Mouse (Mus musculus) hindbrain, embryonic 14.5 days (tissue): ENCODE results near the gene Hormad2. TPM values are rescaled to one million over a fixed set of nuclear protein-coding genes. Genes with fewer than 3 reads are reported as not detected.

Source experiments
- ATAC-seq: fragments of 200-750 bp; cut with Nextera tagmentation; 2 replicates; pipeline ENCODE4 v1.8.0; 2017; ENCODE audit warnings: moderate number of reproducible peaks, mild to moderate bottlenecking, moderate TSS enrichment, moderate library complexity; ENCODE audit not compliant: low FRiP score
- DNase-seq: peaks from one replicate; pipeline ENCODE4 v3.0.0-alpha.2; 2015; ENCODE audit warnings: low spot score
- H3K27ac ChIP-seq: fragments of 300-500 bp; sonication (generic); 2 replicates; pipeline ENCODE4 v1.5.1; 2014; ENCODE audit warnings: mild to moderate bottlenecking, moderate library complexity
- H3K27me3 ChIP-seq: fragments of 300-500 bp; sonication (generic); 2 replicates; pipeline ENCODE4 v1.6.1; 2014; ENCODE audit warnings: mild to moderate bottlenecking, low read length, mixed read lengths; ENCODE audit not compliant: control insufficient read depth, insufficient read depth
- H3K36me3 ChIP-seq: fragments of 300-500 bp; sonication (generic); replicated peaks from 2 replicates; pipeline ENCODE4 v1.6.1; 2014; ENCODE audit not compliant: control insufficient read depth, insufficient read depth
- H3K4me1 ChIP-seq: fragments of 300-500 bp; sonication (generic); replicated peaks from 2 replicates; pipeline ENCODE4 v1.6.1; 2014; ENCODE audit warnings: antibody characterized with exemption, low read length, mixed read lengths; ENCODE audit not compliant: control insufficient read depth, insufficient read depth
- H3K4me2 ChIP-seq: fragments of 300-500 bp; sonication (generic); replicated peaks from 2 replicates; pipeline ENCODE4 v1.6.1; 2014; ENCODE audit warnings: mild to moderate bottlenecking, moderate library complexity
- H3K4me3 ChIP-seq: fragments of 300-500 bp; sonication (generic); replicated peaks from 2 replicates; pipeline ENCODE4 v1.5.1; 2014; ENCODE audit warnings: mild to moderate bottlenecking, low read length
- H3K9ac ChIP-seq: fragments of 300-500 bp; sonication (generic); 2 replicates; pipeline ENCODE4 v1.6.1; 2014
- H3K9me3 ChIP-seq: fragments of 300-500 bp; sonication (generic); 2 replicates; pipeline ENCODE4 v1.6.1; 2016; ENCODE audit warnings: low read length; ENCODE audit not compliant: control insufficient read depth
- WGBS: fragments of 180-500 bp; shearing (Covaris S2); extraction: QIAGEN DNeasy Blood & Tissue Kit; methylation state at CpG from one replicate; pipeline ENCODE4 v1.1.7; 2014; 5-methylcytosine and 5-hydroxymethylcytosine counted together
- polyA plus RNA-seq: library from polyadenylated mRNA; unstranded; fragments of >200 nt; fragmentation: Nextera tagmentation; extraction: Ambion mirVana; gene quantifications from 2 replicates; pipeline ENCODE4 v1.2.1, GENCODE M21; 2014

The Hormad2 gene
- polyA plus RNA-seq, 1 experiment from 2014 or later: 0.24 TPM

GRCm38 (mm10) chr11:4471734-4472133, 30.8 kb upstream of the Hormad2 start:
- 85% methylated on average over 5 of the region's 5 CpGs for WGBS
- Histone ChIP-seq H3K27ac (no peak overlapping the region), H3K4me1 (peaks cover 19% of the 10 kb centered on the region; the same call in 1 of the 2 replicates), H3K4me3 (no peak overlapping the region), H3K36me3 (no peaks in the 10 kb centered on the region), H3K9me3 (no peaks in the 10 kb centered on the region), H3K9ac (no peak overlapping the region), H3K4me2 (no peak overlapping the region), H3K27me3 (no peaks in the 10 kb centered on the region)
- ATAC-seq (no peak), DNase-seq (no peak)

GRCm38 (mm10) chr11:4471251-4471650, 30.3 kb upstream of the Hormad2 start:
- no peak overlapping the region for H3K4me2 ChIP-seq
- H3K9ac ChIP-seq: no peak overlapping the region
- H3K36me3 ChIP-seq: no peaks in the 10 kb centered on the region
- no peaks in the 10 kb centered on the region for H3K9me3 ChIP-seq
- ATAC-seq: no peak
- peaks cover 19% of the 10 kb centered on the region; the same call in 1 of the 2 replicates for H3K4me1 ChIP-seq
- no peak overlapping the region for H3K4me3 ChIP-seq
- H3K27me3 ChIP-seq: no peaks in the 10 kb centered on the region
- no peak overlapping the region for H3K27ac ChIP-seq
- DNase-seq: no peak

GRCm38 (mm10) chr11:4469091-4469490, 28.2 kb upstream of the Hormad2 start:
- Histone ChIP-seq H3K4me2 (no peak overlapping the region), H3K27ac (no peak overlapping the region), H3K9ac (no peak overlapping the region), H3K27me3 (no peaks in the 10 kb centered on the region), H3K4me1 (peaks cover 19% of the 10 kb centered on the region; the same call in 1 of the 2 replicates), H3K9me3 (no peaks in the 10 kb centered on the region), H3K36me3 (no peaks in the 10 kb centered on the region), H3K4me3 (no peak overlapping the region)
- no peak for DNase-seq
- no peak for ATAC-seq
- WGBS: 62% methylated on average over 5 of the region's 5 CpGs

- Histone ChIP-seq H3K27ac (no peak overlapping the region), H3K27me3 (no peaks in the 10 kb centered on the region), H3K4me2 (no peak overlapping the region), H3K9me3 (no peaks in the 10 kb centered on the region), H3K36me3 (no peaks in the 10 kb centered on the region), H3K4me1 (peaks cover 11% of the 10 kb centered on the region; the same call in 1 of the 2 replicates), H3K9ac (no peak overlapping the region), H3K4me3 (no peak overlapping the region)
- no peak for ATAC-seq
- no peak for DNase-seq
- WGBS: 95% methylated on average over 1 of the region's 1 CpGs
These were observed 26.5 kb upstream of the Hormad2 start for GRCm38 (mm10) chr11:4467436-4467835.

- H3K4me2 ChIP-seq: no peak overlapping the region
- H3K27me3 ChIP-seq: no peaks in the 10 kb centered on the region
- DNase-seq: no peak
- H3K4me1 ChIP-seq: peaks cover under 1% of the 10 kb centered on the region; the same call in 1 of the 2 replicates
- no peak for ATAC-seq
- no peak overlapping the region for H3K4me3 ChIP-seq
- H3K36me3 ChIP-seq: no peaks in the 10 kb centered on the region
- 70% methylated on average over 4 of the region's 4 CpGs for WGBS
- no peaks in the 10 kb centered on the region for H3K9me3 ChIP-seq
- H3K27ac ChIP-seq: no peak overlapping the region
- H3K9ac ChIP-seq: no peak overlapping the region
These were observed 25.3 kb upstream of the Hormad2 start for GRCm38 (mm10) chr11:4466191-4466590.

GRCm38 (mm10) chr11:4464616-4465015, 23.7 kb upstream of the Hormad2 start:
- 95% methylated on average over 4 of the region's 4 CpGs for WGBS
- ATAC-seq (no peak), DNase-seq (no peak)
- no peaks in the 10 kb centered on the region for H3K4me1 ChIP-seq
- no peak overlapping the region for H3K4me2 ChIP-seq
- no peak overlapping the region for H3K9ac ChIP-seq
- no peaks in the 10 kb centered on the region for H3K9me3 ChIP-seq
- no peaks in the 10 kb centered on the region for H3K27me3 ChIP-seq
- no peak overlapping the region for H3K27ac ChIP-seq
- H3K36me3 ChIP-seq: no peaks in the 10 kb centered on the region
- H3K4me3 ChIP-seq: no peak overlapping the region

- no peak for DNase-seq
- Histone ChIP-seq H3K4me3 (no peak overlapping the region), H3K27me3 (no peaks in the 10 kb centered on the region), H3K4me1 (no peaks in the 10 kb centered on the region), H3K27ac (no peak overlapping the region), H3K4me2 (no peak overlapping the region), H3K9me3 (no peaks in the 10 kb centered on the region), H3K36me3 (no peaks in the 10 kb centered on the region), H3K9ac (no peak overlapping the region)
- 75% methylated on average over 1 of the region's 1 CpGs for WGBS
- no peak for ATAC-seq
These were observed 23.3 kb upstream of the Hormad2 start for GRCm38 (mm10) chr11:4464186-4464585.

GRCm38 (mm10) chr11:4462868-4463267, 22.0 kb upstream of the Hormad2 start:
- H3K9ac ChIP-seq: no peak overlapping the region
- no peak overlapping the region for H3K4me2 ChIP-seq
- H3K4me1 ChIP-seq: no peaks in the 10 kb centered on the region
- no peak overlapping the region for H3K27ac ChIP-seq
- no peaks in the 10 kb centered on the region for H3K36me3 ChIP-seq
- no peak overlapping the region for H3K4me3 ChIP-seq
- no peaks in the 10 kb centered on the region for H3K27me3 ChIP-seq
- H3K9me3 ChIP-seq: no peaks in the 10 kb centered on the region
- WGBS: 39% methylated on average over 2 of the region's 2 CpGs
- no peak for ATAC-seq
- DNase-seq: no peak

GRCm38 (mm10) chr11:4461154-4461553, 20.2 kb upstream of the Hormad2 start:
- no peak for DNase-seq
- Histone ChIP-seq H3K36me3 (no peaks in the 10 kb centered on the region), H3K27me3 (no peaks in the 10 kb centered on the region), H3K27ac (no peak overlapping the region), H3K4me1 (no peaks in the 10 kb centered on the region), H3K4me2 (no peak overlapping the region), H3K4me3 (no peak overlapping the region), H3K9ac (no peak overlapping the region), H3K9me3 (no peaks in the 10 kb centered on the region)
- 40% methylated on average over 12 of the region's 12 CpGs for WGBS
- ATAC-seq: no peak

GRCm38 (mm10) chr11:4460615-4461014, 19.7 kb upstream of the Hormad2 start:
- DNase-seq: no peak
- no peak overlapping the region for H3K4me3 ChIP-seq
- H3K27me3 ChIP-seq: no peaks in the 10 kb centered on the region
- H3K27ac ChIP-seq: no peak overlapping the region
- no peaks in the 10 kb centered on the region for H3K9me3 ChIP-seq
- no peak overlapping the region for H3K4me2 ChIP-seq
- ATAC-seq: no peak
- no peaks in the 10 kb centered on the region for H3K36me3 ChIP-seq
- H3K9ac ChIP-seq: no peak overlapping the region
- 78% methylated on average over 5 of the region's 5 CpGs for WGBS
- no peaks in the 10 kb centered on the region for H3K4me1 ChIP-seq
